Mouse (Mus musculus): ENCODE measurements around the gene Ccdc148. TPM values are rescaled to one million over a fixed set of nuclear protein-coding genes. Genes with fewer than 3 reads are reported as not detected.
A peak's percentile ranks its signal among the peaks of the same experiment; 100 is the strongest.

Gene Ccdc148
- total RNA-seq, 1 experiment from 2014 or later: 1.3 TPM

- DNase-seq: no peak
These were observed 18.5 kb upstream of the Ccdc148 start for GRCm38 (mm10) chr2:59178960-59179359.

GRCm38 (mm10) chr2:59178191-59178590 is 17.7 kb upstream of the Ccdc148 start:
- DNase-seq: no peak

GRCm38 (mm10) chr2:59175926-59176325 is 15.4 kb upstream of the Ccdc148 start:
- no peak for DNase-seq

- DNase-seq: no peak
These were observed 11.1 kb upstream of the Ccdc148 start for GRCm38 (mm10) chr2:59171533-59171932.

GRCm38 (mm10) chr2:59170593-59170992 is 10.1 kb upstream of the Ccdc148 start:
- DNase-seq: no peak

GRCm38 (mm10) chr2:59170208-59170589 is 9.7 kb upstream of the Ccdc148 start:
- DNase-seq: no peak

- no peak for DNase-seq
These were observed 9.2 kb upstream of the Ccdc148 start for GRCm38 (mm10) chr2:59169572-59170207.

GRCm38 (mm10) chr2:59167830-59168229 is 7.3 kb upstream of the Ccdc148 start:
- DNase-seq: no peak

GRCm38 (mm10) chr2:59166976-59167375 is 6.5 kb upstream of the Ccdc148 start:
- DNase-seq: no peak

- no peak for DNase-seq
These were observed 1.8 kb upstream of the Ccdc148 start for GRCm38 (mm10) chr2:59162285-59162600.

GRCm38 (mm10) chr2:59161441-59162284 is 1.2 kb upstream of the Ccdc148 start:
- DNase-seq: peak; percentile 74

- DNase-seq: no peak
These were observed 548 bp upstream of the Ccdc148 start for GRCm38 (mm10) chr2:59161021-59161440.

GRCm38 (mm10) chr2:59159961-59160604 is 400 bp downstream of the Ccdc148 start:
- no peak for DNase-seq

GRCm38 (mm10) chr2:59158117-59158516 is 2.4 kb downstream of the Ccdc148 start:
- no peak for DNase-seq

GRCm38 (mm10) chr2:59155428-59155827 is 5.1 kb downstream of the Ccdc148 start:
- no peak for DNase-seq

- no peak for DNase-seq
These were observed 29.4 kb downstream of the Ccdc148 start for GRCm38 (mm10) chr2:59131044-59131443.

- DNase-seq: no peak
These were observed 30.7 kb downstream of the Ccdc148 start for GRCm38 (mm10) chr2:59129821-59130220.

GRCm38 (mm10) chr2:59129023-59129422 is 31.5 kb downstream of the Ccdc148 start:
- no peak for DNase-seq

GRCm38 (mm10) chr2:59055615-59056145 is 104.8 kb downstream of the Ccdc148 start:
- no peak for DNase-seq

- DNase-seq: no peak
These were observed 106.1 kb downstream of the Ccdc148 start for GRCm38 (mm10) chr2:59054339-59054738.

GRCm38 (mm10) chr2:59053461-59054039 is 106.9 kb downstream of the Ccdc148 start:
- no peak for DNase-seq

GRCm38 (mm10) chr2:59050245-59050824 is 110.1 kb downstream of the Ccdc148 start:
- DNase-seq: no peak

Measured in adrenal gland, postnatal 25 days (tissue).